Mouse (Mus musculus): ENCODE data around the gene Aldh3a2. TPM values are rescaled to one million over a fixed set of nuclear protein-coding genes. Genes with fewer than 3 reads are reported as not detected.

Gene Aldh3a2
- total and polyA plus RNA-seq, 2 experiments from 2014 or later = 34.0 to 50.2 TPM

DNA sequence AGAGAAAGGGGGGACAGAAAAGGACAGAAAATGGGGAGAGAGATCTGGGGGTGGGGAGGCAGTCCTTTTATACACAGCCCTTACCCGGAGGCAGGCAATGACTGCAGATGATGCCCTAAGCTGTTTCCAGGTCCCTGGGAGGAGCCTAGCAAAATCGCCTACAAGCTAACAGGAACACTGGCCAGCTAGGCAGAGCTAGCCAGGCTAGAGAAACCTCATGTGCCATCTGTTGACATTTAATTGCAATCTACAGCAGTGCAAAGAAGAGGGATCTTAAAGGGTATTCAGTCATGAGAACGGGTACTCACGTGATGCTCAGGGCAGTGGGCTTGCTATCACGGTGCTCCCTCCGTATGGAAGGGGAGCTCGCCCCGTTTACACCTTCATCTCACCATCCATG lies 39.4 kb downstream of the Aldh3a2 start:
- no peak for TF ChIP-seq CTCF (IDR thresholded peaks at IDR 0.05; ENCODE audit: low read depth)
- Histone ChIP-seq H3K27me3 (ENCODE audit: insufficient read depth, low read length) (no peaks in the 10 kb centered on the region), H3K27ac (ENCODE audit: low read depth, low read length) (no peak overlapping the region), H3K4me1 (ENCODE audit: insufficient read depth) (no peaks in the 10 kb centered on the region), H3K4me2 (ENCODE audit: low read depth) (no peak overlapping the region), H3K9me3 (ENCODE audit: low read length) (no peaks in the 10 kb centered on the region), H3K9ac (no peak overlapping the region), H3K36me3 (ENCODE audit: insufficient read depth) (no peaks in the 10 kb centered on the region), H3K4me3 (ENCODE audit: low read depth, low read length) (no peak overlapping the region)
- ATAC-seq (no peak), DNase-seq (no peak)
- WGBS = 68% methylated on average over 8 of the region's 8 CpGs

DNA sequence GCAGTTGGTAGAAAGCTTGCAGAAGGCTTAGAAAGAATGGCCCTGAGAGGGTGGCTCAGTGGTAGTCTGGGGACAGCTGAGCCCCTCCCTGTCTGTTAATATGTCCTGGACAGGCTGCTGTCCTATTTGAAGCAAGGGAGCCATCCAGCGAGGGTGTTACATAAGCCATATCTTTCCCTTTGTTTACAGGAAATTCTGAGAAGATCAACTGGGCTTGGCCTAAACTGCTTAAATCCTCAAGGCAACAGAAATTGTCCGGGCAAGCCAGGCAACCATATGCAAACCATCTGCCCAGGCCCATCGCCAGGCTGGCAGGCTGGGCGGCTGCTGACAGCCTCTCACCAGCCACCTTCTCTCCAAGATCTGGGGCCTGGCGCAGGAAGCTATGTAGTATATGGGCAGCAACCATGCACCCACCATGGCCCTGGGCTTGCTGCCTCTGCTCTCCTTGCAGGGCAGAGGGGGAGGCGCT lies 41.3 kb downstream of the Aldh3a2 start:
- Histone ChIP-seq H3K4me1 (ENCODE audit: insufficient read depth) (no peaks in the 10 kb centered on the region), H3K4me3 (ENCODE audit: low read depth, low read length) (no peak overlapping the region), H3K36me3 (ENCODE audit: insufficient read depth) (no peaks in the 10 kb centered on the region), H3K27me3 (ENCODE audit: insufficient read depth, low read length) (no peaks in the 10 kb centered on the region), H3K9me3 (ENCODE audit: low read length) (no peaks in the 10 kb centered on the region), H3K4me2 (ENCODE audit: low read depth) (no peak overlapping the region), H3K27ac (ENCODE audit: low read depth, low read length) (peak overlapping the region; percentile 57), H3K9ac (no peak overlapping the region)
- ATAC-seq (peak; percentile 92), DNase-seq (peak; percentile 84)
- WGBS = 53% methylated on average over 6 of the region's 6 CpGs
- TF ChIP-seq CTCF (IDR thresholded peaks at IDR 0.05; ENCODE audit: low read depth) = no peak

DNA sequence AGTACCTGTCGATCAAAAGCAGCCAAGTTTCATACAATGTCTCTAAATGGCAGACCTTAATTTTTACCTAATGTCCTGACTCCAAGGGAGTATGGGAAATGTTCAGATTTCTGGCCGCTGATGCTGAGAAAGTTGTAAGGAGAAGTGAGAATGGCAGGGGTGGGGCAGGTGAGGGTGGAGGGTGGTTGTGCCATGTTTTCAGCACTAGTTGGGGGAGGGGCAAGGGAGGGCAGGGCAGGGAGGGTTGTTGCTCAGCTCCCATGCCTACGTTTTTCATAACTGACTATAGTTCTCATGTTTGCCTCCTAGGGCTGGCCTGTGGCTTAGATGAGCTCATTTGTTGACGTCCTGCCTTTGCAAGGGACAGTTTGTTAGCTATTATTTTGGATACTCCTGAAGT lies 41.8 kb downstream of the Aldh3a2 start:
- 66% methylated on average over 4 of the region's 4 CpGs for WGBS
- no peak for DNase-seq

DNA sequence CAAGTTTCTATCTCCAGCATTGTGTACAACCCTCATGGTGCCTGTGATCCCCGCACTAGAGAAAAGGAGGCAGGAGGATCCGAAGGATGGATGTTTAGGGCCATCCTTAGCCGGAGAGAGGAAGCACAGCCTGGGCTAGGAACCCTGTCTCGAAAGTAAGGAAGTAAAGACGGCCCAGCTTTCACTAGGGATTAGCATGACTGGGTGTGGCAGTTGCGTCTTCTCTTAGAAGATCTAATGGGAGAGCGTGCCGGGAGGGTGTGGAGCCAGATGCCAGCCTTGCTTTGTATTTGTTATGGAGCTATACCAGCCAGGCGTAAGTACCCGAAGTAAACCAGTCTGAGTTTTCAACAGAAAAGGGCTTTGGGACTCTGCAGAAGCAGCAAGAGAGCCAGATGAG lies 42.4 kb downstream of the Aldh3a2 start:
- no peak overlapping the region for H3K9ac ChIP-seq
- no peaks in the 10 kb centered on the region for H3K27me3 ChIP-seq (ENCODE audit: insufficient read depth, low read length)
- no peak for TF ChIP-seq CTCF (IDR thresholded peaks at IDR 0.05; ENCODE audit: low read depth)
- no peaks in the 10 kb centered on the region for H3K36me3 ChIP-seq (ENCODE audit: insufficient read depth)
- ATAC-seq (no peak), DNase-seq (no peak)
- H3K4me3 ChIP-seq (ENCODE audit: low read depth, low read length) = no peak overlapping the region
- H3K27ac ChIP-seq (ENCODE audit: low read depth, low read length) = no peak overlapping the region
- no peak overlapping the region for H3K4me2 ChIP-seq (ENCODE audit: low read depth)
- no peaks in the 10 kb centered on the region for H3K9me3 ChIP-seq (ENCODE audit: low read length)
- WGBS = 84% methylated on average over 10 of the region's 10 CpGs
- H3K4me1 ChIP-seq (ENCODE audit: insufficient read depth) = no peaks in the 10 kb centered on the region

More for the DNA sequence above, 41.8 kb downstream of the Aldh3a2 start:
- no peak overlapping the region for H3K9ac ChIP-seq
- no peak overlapping the region for H3K4me3 ChIP-seq (ENCODE audit: low read depth, low read length)
- H3K27me3 ChIP-seq (ENCODE audit: insufficient read depth, low read length) = no peaks in the 10 kb centered on the region
- no peaks in the 10 kb centered on the region for H3K9me3 ChIP-seq (ENCODE audit: low read length)
- no peaks in the 10 kb centered on the region for H3K4me1 ChIP-seq (ENCODE audit: insufficient read depth)
- H3K4me2 ChIP-seq (ENCODE audit: low read depth) = no peak overlapping the region
- ATAC-seq = 0 out of 2 replicates have a peak, but pooled peaks have one; percentile 7
- peak overlapping the region; percentile 57 for H3K27ac ChIP-seq (ENCODE audit: low read depth, low read length)
- TF ChIP-seq CTCF (IDR thresholded peaks at IDR 0.05; ENCODE audit: low read depth) = no peak
- no peaks in the 10 kb centered on the region for H3K36me3 ChIP-seq (ENCODE audit: insufficient read depth)

DNA sequence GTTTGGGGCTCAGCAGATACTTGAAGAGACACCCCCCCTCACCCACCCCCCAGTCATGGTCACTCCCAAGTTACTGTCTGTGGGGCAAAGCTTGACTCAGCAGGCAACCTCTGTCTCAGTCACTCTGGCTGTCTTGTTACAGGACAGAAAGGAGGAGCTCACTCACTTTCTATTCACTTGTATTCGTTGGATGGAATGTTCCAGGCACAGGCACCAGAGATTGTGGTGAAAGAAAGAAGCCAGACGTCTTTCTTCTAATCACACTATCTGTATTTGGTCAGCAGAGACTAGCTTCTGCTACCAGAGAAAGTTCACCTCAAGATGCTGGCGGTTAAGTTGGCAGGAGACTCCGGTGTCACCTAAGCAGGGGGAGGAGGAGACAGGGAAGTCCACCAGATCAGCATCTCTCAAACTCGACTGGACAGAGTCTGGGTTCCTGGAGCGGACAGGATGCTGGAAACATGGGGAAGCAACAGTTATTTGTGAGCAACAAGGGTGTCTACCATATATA lies 43.0 kb downstream of the Aldh3a2 start:
- Histone ChIP-seq H3K27me3 (ENCODE audit: insufficient read depth, low read length) (no peaks in the 10 kb centered on the region), H3K27ac (ENCODE audit: low read depth, low read length) (no peak overlapping the region), H3K4me1 (ENCODE audit: insufficient read depth) (no peaks in the 10 kb centered on the region), H3K36me3 (ENCODE audit: insufficient read depth) (no peaks in the 10 kb centered on the region), H3K9ac (no peak overlapping the region), H3K4me2 (ENCODE audit: low read depth) (no peak overlapping the region), H3K4me3 (ENCODE audit: low read depth, low read length) (no peak overlapping the region), H3K9me3 (ENCODE audit: low read length) (no peaks in the 10 kb centered on the region)
- ATAC-seq (no peak), DNase-seq (no peak)
- no peak for TF ChIP-seq CTCF (IDR thresholded peaks at IDR 0.05; ENCODE audit: low read depth)
- WGBS = 77% methylated on average over 6 of the region's 6 CpGs

DNA sequence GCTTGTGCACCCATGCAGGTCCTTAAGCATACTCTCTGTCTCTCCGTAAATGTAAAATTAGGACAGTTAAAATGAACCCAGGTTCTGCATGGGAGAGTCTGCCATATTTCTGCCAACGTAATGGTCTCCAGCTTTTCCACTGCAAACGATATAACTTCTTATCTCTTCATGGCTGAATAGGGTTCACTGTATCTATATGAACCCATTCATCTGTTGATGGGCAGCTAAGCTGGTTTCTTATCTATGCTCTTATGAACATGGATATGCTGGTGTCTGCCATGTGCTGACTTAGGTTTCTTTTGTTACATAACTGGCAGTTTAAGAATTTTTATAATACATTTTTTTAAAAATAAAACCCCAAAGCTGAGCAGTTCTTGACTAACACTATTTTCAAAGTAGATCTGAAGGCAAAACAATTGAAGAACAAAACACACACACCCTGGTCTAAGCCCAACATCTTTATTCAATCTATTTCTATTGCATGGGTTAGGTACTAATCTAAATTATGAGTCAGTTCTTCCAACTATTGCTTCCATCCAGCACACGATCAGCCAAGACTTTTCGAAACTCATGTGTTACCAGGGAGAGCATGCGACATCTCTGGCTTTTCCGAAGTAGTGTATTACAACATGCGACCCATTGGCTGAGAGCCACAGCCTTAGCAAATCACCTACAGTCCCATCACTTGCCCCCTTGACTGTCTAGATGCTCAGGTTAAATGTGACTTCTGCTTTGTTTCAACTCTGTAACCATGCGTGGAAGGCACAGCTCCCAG lies 44.1 kb downstream of the Aldh3a2 start:
- no peak for DNase-seq
- 85% methylated on average over 9 of the region's 9 CpGs for WGBS
- no peak for TF ChIP-seq CTCF (IDR thresholded peaks at IDR 0.05; ENCODE audit: low read depth)

DNA sequence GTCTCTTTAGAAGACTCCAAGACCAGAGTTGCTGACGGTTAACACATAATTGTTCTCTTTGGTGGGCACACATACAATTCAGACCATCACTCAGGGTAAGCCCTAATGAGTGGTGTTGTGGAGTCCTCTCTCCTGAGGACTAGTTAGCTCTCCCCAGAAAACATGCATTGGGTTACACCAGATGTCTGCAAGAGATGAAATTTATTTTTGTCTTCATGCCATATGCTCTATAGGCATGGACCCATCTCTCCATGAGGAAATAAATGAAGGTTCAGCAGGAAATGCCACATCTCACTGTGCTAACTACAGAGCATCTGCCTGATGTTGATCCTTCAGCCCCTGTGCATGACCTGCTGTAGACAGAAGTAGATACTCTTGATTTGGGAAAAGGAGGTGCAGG lies 45.3 kb downstream of the Aldh3a2 start:
- Histone ChIP-seq H3K36me3 (ENCODE audit: insufficient read depth) (no peaks in the 10 kb centered on the region), H3K27me3 (ENCODE audit: insufficient read depth, low read length) (no peaks in the 10 kb centered on the region), H3K9me3 (ENCODE audit: low read length) (no peaks in the 10 kb centered on the region), H3K27ac (ENCODE audit: low read depth, low read length) (no peak overlapping the region), H3K9ac (no peak overlapping the region), H3K4me3 (ENCODE audit: low read depth, low read length) (no peak overlapping the region), H3K4me1 (ENCODE audit: insufficient read depth) (no peaks in the 10 kb centered on the region), H3K4me2 (ENCODE audit: low read depth) (no peak overlapping the region)
- 70% methylated on average over 1 of the region's 1 CpGs for WGBS
- no peak for TF ChIP-seq CTCF (IDR thresholded peaks at IDR 0.05; ENCODE audit: low read depth)
- ATAC-seq (no peak), DNase-seq (no peak)

More for the DNA sequence above, 44.1 kb downstream of the Aldh3a2 start:
- no peaks in the 10 kb centered on the region for H3K36me3 ChIP-seq (ENCODE audit: insufficient read depth)
- no peak overlapping the region for H3K27ac ChIP-seq (ENCODE audit: low read depth, low read length)
- H3K4me3 ChIP-seq (ENCODE audit: low read depth, low read length) = no peak overlapping the region
- H3K27me3 ChIP-seq (ENCODE audit: insufficient read depth, low read length) = no peaks in the 10 kb centered on the region
- H3K4me1 ChIP-seq (ENCODE audit: insufficient read depth) = no peaks in the 10 kb centered on the region
- H3K4me2 ChIP-seq (ENCODE audit: low read depth) = no peak overlapping the region
- no peaks in the 10 kb centered on the region for H3K9me3 ChIP-seq (ENCODE audit: low read length)
- ATAC-seq = no peak
- no peak overlapping the region for H3K9ac ChIP-seq
